Mouse (Mus musculus): ENCODE data around the gene Hoxd13. TPM values are rescaled to one million over a fixed set of nuclear protein-coding genes. Genes with fewer than 3 reads are reported as not detected.

Hoxd13 gene
- polyA plus RNA-seq, 1 experiment from 2014 or later: not detected

GRCm38 (mm10) chr2:74691022-74691951 is 23.2 kb downstream of the Hoxd13 start, which contains the start of gene Hoxd10:
Gene Hoxd10, plus strand, starts transcription at chr2:74691924.
- peak; percentile 95 for DNase-seq (ENCODE audit: low spot score, missing footprints)
- Histone ChIP-seq H3K27ac (ENCODE audit: low read depth, low read length) (no peak within 1 kb of the TSS), H3K9me3 (ENCODE audit: control insufficient read depth, low read length) (no peaks in the 10 kb centered on the region), H3K27me3 (ENCODE audit: control insufficient read depth, insufficient read depth, low read length) (peaks cover 96% of the 10 kb centered on the region), H3K4me1 (ENCODE audit: control insufficient read depth, insufficient read depth, low read length) (peaks cover 6% of the 10 kb centered on the region; the same call in 1 of the 2 replicates), H3K4me3 (ENCODE audit: low read depth, low read length) (no peak within 1 kb of the TSS), H3K9ac (ENCODE audit: low read length) (no peak within 1 kb of the TSS), H3K36me3 (ENCODE audit: control insufficient read depth, insufficient read depth, low read length) (no peaks in the 10 kb centered on the region), H3K4me2 (no peak within 1 kb of the TSS)
- under 1% methylated on average over 56 of the region's 56 CpGs for WGBS
- ATAC-seq (ENCODE audit: low FRiP score): peak; percentile 91

DNA sequence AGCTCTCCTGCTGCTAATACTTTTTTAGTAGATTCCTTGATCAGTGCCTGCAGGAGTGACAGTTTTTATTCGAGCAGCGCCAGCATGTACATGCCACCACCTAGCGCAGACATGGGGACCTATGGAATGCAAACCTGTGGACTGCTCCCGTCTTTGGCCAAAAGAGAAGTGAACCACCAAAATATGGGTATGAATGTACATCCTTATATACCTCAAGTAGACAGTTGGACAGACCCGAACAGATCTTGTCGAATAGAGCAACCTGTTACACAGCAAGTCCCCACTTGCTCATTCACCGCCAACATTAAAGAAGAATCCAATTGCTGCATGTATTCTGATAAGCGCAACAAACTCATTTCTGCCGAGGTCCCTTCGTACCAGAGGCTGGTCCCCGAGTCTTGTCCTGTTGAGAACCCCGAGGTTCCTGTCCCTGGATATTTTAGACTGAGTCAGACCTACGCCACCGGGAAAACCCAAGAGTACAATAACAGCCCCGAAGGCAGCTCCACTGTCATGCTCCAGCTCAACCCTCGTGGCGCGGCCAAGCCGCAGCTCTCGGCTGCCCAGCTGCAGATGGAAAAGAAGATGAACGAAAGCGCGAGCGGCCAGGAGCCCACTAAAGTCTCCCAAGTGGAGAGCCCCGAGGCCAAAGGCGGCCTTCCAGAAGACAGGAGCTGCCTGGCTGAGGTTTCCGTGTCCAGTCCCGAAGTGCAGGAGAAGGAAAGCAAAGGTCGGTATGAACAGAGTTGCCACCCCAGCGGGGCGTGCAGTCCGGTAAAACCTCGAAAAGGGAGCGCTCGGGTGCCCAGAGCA is 24.1 kb downstream of the Hoxd13 start:
- 4% methylated on average over 35 of the region's 35 CpGs for WGBS
- no peak for ATAC-seq (ENCODE audit: low FRiP score)
- H3K27me3 ChIP-seq (ENCODE audit: control insufficient read depth, insufficient read depth, low read length): peaks cover 96% of the 10 kb centered on the region
- H3K4me2 ChIP-seq: no peak overlapping the region
- H3K36me3 ChIP-seq (ENCODE audit: control insufficient read depth, insufficient read depth, low read length): no peaks in the 10 kb centered on the region
- H3K9me3 ChIP-seq (ENCODE audit: control insufficient read depth, low read length): no peaks in the 10 kb centered on the region
- H3K27ac ChIP-seq (ENCODE audit: low read depth, low read length): no peak overlapping the region
- no peak overlapping the region for H3K4me3 ChIP-seq (ENCODE audit: low read depth, low read length)
- peak; percentile 95 for DNase-seq (ENCODE audit: low spot score, missing footprints)
- H3K4me1 ChIP-seq (ENCODE audit: control insufficient read depth, insufficient read depth, low read length): peaks cover 6% of the 10 kb centered on the region; the same call in 1 of the 2 replicates
- H3K9ac ChIP-seq (ENCODE audit: low read length): no peak overlapping the region

DNA sequence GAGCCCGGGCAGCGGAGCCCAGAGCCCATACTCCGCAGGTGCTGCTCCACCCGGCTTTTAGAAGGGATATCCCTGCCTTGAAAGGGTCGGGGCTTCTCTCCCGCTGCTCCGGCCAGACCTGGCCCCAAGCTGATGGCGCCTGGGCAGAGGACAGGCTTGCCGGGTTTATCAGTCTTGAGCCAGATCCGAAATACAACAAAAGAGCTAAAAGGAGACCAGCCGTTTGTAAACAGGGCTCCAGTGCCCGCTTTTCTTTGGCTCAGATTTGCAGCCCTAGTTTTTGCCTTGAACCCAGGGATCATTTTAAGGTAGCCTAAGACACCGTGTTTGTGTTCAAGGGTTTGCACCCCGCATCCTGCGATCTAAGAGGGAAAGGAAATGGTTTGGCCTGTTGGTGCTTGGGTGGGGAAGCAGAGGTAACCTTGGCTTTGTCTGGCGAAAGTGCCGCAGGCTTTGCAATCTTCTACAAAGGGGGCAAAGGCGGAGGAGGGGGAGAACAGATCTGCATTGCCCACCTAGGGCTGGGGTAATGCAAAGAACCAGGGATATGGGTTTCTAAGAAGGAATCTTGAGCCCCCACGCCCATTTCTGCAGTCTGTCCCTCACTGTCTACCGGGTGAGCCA is 24.8 kb downstream of the Hoxd13 start:
- ATAC-seq (ENCODE audit: low FRiP score) (no peak), DNase-seq (ENCODE audit: low spot score, missing footprints) (peak; percentile 95)
- Histone ChIP-seq H3K4me2 (no peak overlapping the region), H3K36me3 (ENCODE audit: control insufficient read depth, insufficient read depth, low read length) (no peaks in the 10 kb centered on the region), H3K27me3 (ENCODE audit: control insufficient read depth, insufficient read depth, low read length) (peaks cover 96% of the 10 kb centered on the region), H3K4me1 (ENCODE audit: control insufficient read depth, insufficient read depth, low read length) (peaks cover 7% of the 10 kb centered on the region; the same call in 1 of the 2 replicates), H3K9me3 (ENCODE audit: control insufficient read depth, low read length) (no peaks in the 10 kb centered on the region), H3K4me3 (ENCODE audit: low read depth, low read length) (no peak overlapping the region), H3K9ac (ENCODE audit: low read length) (no peak overlapping the region), H3K27ac (ENCODE audit: low read depth, low read length) (no peak overlapping the region)
- 1% methylated on average over 20 of the region's 20 CpGs for WGBS

- H3K27ac ChIP-seq (ENCODE audit: low read depth, low read length): no peak overlapping the region
- 6% methylated on average over 4 of the region's 4 CpGs for WGBS
- H3K9me3 ChIP-seq (ENCODE audit: control insufficient read depth, low read length): no peaks in the 10 kb centered on the region
- H3K4me2 ChIP-seq: no peak overlapping the region
- no peak overlapping the region for H3K4me3 ChIP-seq (ENCODE audit: low read depth, low read length)
- H3K4me1 ChIP-seq (ENCODE audit: control insufficient read depth, insufficient read depth, low read length): peaks cover 11% of the 10 kb centered on the region
- no peak for ATAC-seq (ENCODE audit: low FRiP score)
- no peak overlapping the region for H3K9ac ChIP-seq (ENCODE audit: low read length)
- DNase-seq (ENCODE audit: low spot score, missing footprints): no peak
- peaks cover 96% of the 10 kb centered on the region for H3K27me3 ChIP-seq (ENCODE audit: control insufficient read depth, insufficient read depth, low read length)
- no peaks in the 10 kb centered on the region for H3K36me3 ChIP-seq (ENCODE audit: control insufficient read depth, insufficient read depth, low read length)
Observed at GRCm38 (mm10) chr2:74693432-74693827, 25.3 kb downstream of the Hoxd13 start.

- Histone ChIP-seq H3K4me3 (ENCODE audit: low read depth, low read length) (no peak overlapping the region), H3K36me3 (ENCODE audit: control insufficient read depth, insufficient read depth, low read length) (no peaks in the 10 kb centered on the region), H3K4me1 (ENCODE audit: control insufficient read depth, insufficient read depth, low read length) (peaks cover 11% of the 10 kb centered on the region), H3K4me2 (no peak overlapping the region), H3K27ac (ENCODE audit: low read depth, low read length) (no peak overlapping the region), H3K9ac (ENCODE audit: low read length) (no peak overlapping the region), H3K27me3 (ENCODE audit: control insufficient read depth, insufficient read depth, low read length) (peaks cover 96% of the 10 kb centered on the region), H3K9me3 (ENCODE audit: control insufficient read depth, low read length) (no peaks in the 10 kb centered on the region)
- 2% methylated on average over 16 of the region's 16 CpGs for WGBS
- DNase-seq (ENCODE audit: low spot score, missing footprints) (peak; percentile 93), ATAC-seq (ENCODE audit: low FRiP score) (no peak)
Observed at GRCm38 (mm10) chr2:74694066-74694465, 26.0 kb downstream of the Hoxd13 start.

- H3K9ac ChIP-seq (ENCODE audit: low read length): no peak overlapping the region
- no peaks in the 10 kb centered on the region for H3K9me3 ChIP-seq (ENCODE audit: control insufficient read depth, low read length)
- no peaks in the 10 kb centered on the region for H3K36me3 ChIP-seq (ENCODE audit: control insufficient read depth, insufficient read depth, low read length)
- H3K4me3 ChIP-seq (ENCODE audit: low read depth, low read length): no peak overlapping the region
- no peak overlapping the region for H3K4me2 ChIP-seq
- peaks cover 11% of the 10 kb centered on the region for H3K4me1 ChIP-seq (ENCODE audit: control insufficient read depth, insufficient read depth, low read length)
- no peak overlapping the region for H3K27ac ChIP-seq (ENCODE audit: low read depth, low read length)
- ATAC-seq (ENCODE audit: low FRiP score): no peak
- WGBS: 0% methylated on average over 1 of the region's 1 CpGs
- no peak for DNase-seq (ENCODE audit: low spot score, missing footprints)
- peaks cover 98% of the 10 kb centered on the region for H3K27me3 ChIP-seq (ENCODE audit: control insufficient read depth, insufficient read depth, low read length)
Observed at GRCm38 (mm10) chr2:74695383-74695782, 27.3 kb downstream of the Hoxd13 start.

DNA sequence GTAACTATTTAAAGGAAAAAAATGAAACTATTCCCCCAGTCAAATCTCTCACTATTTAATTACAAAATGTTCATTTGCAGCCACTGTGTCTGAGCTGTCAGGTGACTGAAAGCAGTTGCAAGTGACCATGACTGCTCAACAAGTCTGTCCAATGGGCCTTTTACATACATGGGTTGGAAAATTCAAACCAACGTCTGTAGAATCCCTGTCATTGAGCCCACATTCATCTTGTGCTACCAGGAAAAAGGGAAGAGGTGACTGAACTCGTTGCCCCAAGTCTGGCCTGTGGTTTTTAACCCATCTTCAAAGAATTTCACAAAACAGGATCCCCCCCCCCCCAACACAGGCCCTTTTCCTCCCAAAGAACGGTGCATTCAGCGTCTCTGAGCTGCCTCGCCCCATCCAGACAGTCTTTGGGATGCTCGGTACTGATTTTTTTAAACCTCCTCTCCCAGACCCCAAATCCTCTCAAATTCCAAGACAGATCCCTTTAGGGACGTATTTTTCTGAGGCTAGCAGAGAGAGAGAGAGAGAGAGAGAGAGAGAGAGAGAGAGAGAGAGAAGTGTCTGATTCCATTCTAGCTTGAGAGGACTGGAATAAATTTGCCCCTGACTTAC is 27.8 kb downstream of the Hoxd13 start:
- H3K9ac ChIP-seq (ENCODE audit: low read length): no peak overlapping the region
- ATAC-seq (ENCODE audit: low FRiP score): no peak
- H3K36me3 ChIP-seq (ENCODE audit: control insufficient read depth, insufficient read depth, low read length): no peaks in the 10 kb centered on the region

GRCm38 (mm10) chr2:74696442-74697335 is 28.6 kb downstream of the Hoxd13 start:
- ATAC-seq (ENCODE audit: low FRiP score) (no peak), DNase-seq (ENCODE audit: low spot score, missing footprints) (peak; percentile 95)
- H3K4me3 ChIP-seq (ENCODE audit: low read depth, low read length): no peak overlapping the region
- H3K27ac ChIP-seq (ENCODE audit: low read depth, low read length): no peak overlapping the region
- H3K9ac ChIP-seq (ENCODE audit: low read length): no peak overlapping the region
- WGBS: under 1% methylated on average over 34 of the region's 34 CpGs
- H3K9me3 ChIP-seq (ENCODE audit: control insufficient read depth, low read length): no peaks in the 10 kb centered on the region
- H3K4me2 ChIP-seq: no peak overlapping the region
- peaks cover 5% of the 10 kb centered on the region for H3K4me1 ChIP-seq (ENCODE audit: control insufficient read depth, insufficient read depth, low read length)
- no peaks in the 10 kb centered on the region for H3K36me3 ChIP-seq (ENCODE audit: control insufficient read depth, insufficient read depth, low read length)
- peaks cover 100% of the 10 kb centered on the region for H3K27me3 ChIP-seq (ENCODE audit: control insufficient read depth, insufficient read depth, low read length)

More for the DNA sequence above, 27.8 kb downstream of the Hoxd13 start:
- peak; percentile 93 for DNase-seq (ENCODE audit: low spot score, missing footprints)
- Histone ChIP-seq H3K4me1 (ENCODE audit: control insufficient read depth, insufficient read depth, low read length) (peaks cover 10% of the 10 kb centered on the region), H3K4me2 (no peak overlapping the region), H3K27ac (ENCODE audit: low read depth, low read length) (no peak overlapping the region), H3K9me3 (ENCODE audit: control insufficient read depth, low read length) (no peaks in the 10 kb centered on the region), H3K27me3 (ENCODE audit: control insufficient read depth, insufficient read depth, low read length) (peaks cover 100% of the 10 kb centered on the region), H3K4me3 (ENCODE audit: low read depth, low read length) (no peak overlapping the region)
- WGBS: 2% methylated on average over 7 of the region's 7 CpGs
